Mouse (Mus musculus): Measurements from ENCODE around the gene Cog5.

DNA sequence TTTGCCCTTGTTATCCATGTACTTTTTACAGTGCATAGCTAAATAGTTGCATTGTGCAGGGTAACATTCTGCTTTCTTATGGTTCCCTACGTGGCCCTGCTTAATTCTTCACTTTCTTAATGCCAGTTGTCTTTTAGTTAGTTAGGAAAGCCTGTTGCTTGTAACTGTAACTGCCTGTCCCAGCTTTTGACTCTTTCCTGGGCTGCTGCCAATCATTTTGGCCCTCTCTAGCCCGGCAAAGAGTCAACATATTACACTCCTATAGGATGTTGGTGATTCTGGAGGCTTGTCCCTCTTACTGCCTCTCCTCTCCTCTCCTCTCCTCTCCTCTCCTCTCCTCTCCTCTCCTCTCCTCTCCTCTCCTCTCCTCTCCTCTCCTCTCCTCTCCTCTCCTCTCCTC lies 51.5 kb downstream of the Cog5 start:
- TF ChIP-seq CTCF (IDR thresholded peaks at IDR 0.05; ENCODE audit: control insufficient read depth, insufficient read depth, low read length) (no peak), POLR2A (IDR thresholded peaks at IDR 0.05; ENCODE audit: borderline replicate concordance, control insufficient read depth, low read depth, low read length) (no peak)

Measured in bone marrow, adult 2 months (tissue).